Mouse (Mus musculus) kidney, adult 8-10 months (tissue): ENCODE results near the gene Fam81b.

Experiments used
- DNase-seq, 2 experiments: peaks; one replicate each; pipeline ENCODE4 v3.0.0; 2022

The Fam81b gene

DNA sequence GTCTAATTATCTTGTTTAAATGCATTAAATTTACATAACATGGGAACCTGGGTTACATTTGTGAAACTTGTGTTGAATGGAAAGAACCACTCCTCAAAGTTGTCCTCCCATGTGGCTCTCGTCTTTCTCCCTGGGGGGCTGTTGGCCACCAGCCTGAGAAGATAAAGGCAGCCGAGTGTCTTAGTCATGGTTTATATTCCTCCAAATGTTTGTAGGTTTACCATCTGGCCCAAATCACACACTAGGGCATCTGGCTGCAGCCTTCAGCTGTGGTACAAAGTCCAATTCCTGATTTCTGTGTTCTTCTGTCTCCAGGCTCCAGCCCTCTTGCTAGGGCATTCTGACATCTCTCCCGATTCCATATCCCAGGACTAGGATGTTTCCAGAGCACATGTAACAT lies 114.6 kb downstream of the Fam81b start:
- DNase-seq, result no peak

DNA sequence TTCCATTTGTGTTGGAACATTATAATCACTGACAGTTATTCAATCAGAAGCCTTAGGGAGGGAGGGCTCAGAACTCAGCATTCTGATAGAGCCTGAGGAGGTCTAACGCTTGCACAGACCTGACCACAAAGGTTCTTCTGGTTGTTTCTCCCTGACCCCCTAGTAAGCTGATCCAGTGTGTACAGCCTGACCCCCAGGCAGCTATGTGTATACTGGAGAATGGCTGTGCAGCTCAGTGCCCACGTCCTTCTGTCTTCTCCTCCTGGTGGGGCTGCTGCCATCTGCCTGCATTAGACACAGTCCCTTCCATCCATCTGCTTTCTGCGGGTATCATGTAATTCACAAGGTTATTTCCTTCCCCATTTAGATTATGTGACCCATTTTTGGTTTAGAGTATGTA lies 115.7 kb downstream of the Fam81b start:
- no peak for DNase-seq

DNA sequence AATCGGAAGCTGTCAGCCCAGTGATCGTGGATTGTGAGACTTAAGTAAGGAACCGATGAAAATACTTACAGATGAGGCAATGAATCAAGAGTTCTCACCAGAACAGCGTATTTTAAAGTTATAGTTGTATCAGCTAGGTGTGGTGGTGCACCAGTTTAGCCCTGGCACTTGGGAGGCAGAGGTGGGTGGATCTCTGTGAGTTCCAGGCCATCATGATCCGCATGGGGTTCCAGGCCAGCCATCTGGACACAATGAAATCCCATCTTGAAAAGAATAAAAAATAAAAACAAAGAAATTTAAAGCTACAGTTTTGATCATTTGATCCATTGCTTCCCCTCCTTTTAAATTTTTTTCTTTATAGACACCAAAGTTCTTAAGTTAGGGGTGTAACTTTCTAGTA lies 117.2 kb downstream of the Fam81b start:
- DNase-seq, result no peak

DNA sequence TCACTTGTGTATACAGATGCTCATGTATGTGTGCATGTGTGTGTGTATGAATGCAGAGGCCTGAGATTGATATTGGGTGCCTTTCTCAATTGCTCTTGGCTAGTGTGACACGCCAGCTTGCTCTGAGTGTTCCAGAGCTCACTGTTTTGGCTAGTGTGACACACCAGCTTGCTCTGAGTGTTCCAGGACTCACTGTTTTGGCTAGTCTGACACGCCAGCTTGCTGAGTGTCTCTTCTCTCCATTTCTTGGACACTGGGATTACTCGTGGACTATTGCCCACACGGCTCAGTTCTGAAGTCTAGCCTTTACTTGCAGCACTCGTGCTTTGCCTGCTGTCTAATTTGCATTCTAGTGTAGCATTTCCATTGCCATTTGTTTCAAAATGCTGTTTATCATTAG lies 126.2 kb downstream of the Fam81b start:
- no peak for DNase-seq

DNA sequence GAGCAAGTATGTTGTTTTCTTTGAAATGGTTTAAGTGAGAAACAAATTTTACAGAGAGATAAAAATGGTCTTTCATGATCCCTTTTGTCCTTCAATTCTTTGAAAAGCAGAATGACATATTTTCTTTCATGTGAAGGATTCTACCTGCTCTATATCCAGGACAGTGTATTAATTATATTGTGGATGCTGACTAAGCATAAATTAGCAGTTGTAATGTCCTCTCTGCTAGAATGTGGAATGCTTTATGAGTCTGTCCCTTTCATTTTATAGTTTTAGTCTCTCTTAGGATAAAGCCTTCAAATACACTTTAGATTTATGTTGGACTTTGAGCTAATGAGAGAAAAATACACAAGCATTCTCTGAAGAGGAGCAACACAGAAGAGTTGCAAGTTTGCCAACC lies 130.6 kb downstream of the Fam81b start:
- DNase-seq, result no peak

DNA sequence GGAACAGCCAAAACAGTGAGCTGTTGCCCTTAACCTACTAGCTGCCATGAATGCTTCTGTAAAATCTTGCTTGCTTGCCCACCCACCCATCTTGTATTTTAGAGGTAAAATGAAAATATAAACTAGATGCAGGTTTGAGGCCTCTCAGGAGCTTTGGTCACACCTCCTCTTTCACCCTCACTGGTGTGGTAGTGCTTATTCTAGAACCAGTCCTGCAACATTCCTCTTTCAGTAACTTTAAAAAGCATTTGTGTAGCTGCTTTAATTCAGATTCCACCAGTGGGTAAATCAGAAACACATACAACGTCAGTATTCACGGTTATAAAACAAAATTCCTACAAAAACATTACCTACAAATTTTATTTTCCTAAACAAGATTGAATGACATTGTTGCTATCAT lies 144.3 kb downstream of the Fam81b start:
- DNase-seq, result peak in 1 of 2 experiments; percentile 22

DNA sequence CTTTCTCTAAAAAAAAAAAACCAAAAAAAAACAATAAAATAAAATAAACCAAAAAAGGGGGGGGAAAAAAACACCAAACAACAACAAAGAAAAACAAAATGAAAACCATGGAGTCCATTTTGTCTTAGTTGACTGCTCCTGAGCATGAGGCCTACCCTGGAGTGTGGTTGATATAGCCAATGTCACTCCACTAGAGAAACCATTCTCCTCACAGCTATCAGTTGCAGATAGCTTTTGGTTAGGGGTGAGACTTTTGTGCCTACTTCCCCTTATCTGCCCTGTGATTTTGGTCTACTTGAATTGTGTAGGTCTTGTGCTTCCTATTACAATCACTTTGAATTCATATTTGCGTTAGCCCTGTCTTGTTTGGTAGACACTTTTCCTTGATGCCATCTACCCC lies 147.4 kb downstream of the Fam81b start:
- no peak for DNase-seq

DNA sequence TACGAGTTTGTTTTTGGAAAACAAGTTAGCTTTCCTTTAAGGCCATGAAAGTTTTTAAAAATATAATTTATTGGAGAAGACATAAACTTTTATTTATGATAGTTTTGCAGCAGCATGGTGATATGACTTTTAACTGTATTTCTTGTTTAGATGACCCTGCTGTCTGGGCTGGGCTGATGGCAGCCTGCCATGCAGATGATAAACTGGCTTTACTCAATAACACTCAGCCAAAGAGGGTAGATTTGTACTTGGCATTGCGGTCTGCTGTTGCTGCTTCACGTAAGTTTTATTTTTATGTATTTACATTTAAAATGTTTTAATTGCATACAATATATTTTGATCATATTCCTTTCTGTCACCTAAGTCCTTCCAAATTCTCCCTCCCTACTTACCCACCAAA lies 147.8 kb downstream of the Fam81b start:
- no peak for DNase-seq
